Mouse (Mus musculus) heart, postnatal 0 days (tissue): ENCODE results near the gene Arl14ep. TPM values are rescaled to one million over a fixed set of nuclear protein-coding genes. Genes with fewer than 3 reads are reported as not detected.
"Not testable (repeated sequence)": the region's sequence is repeated elsewhere in the genome, so short reads cannot be mapped to it uniquely, and the experiment has no call there.

Source experiments
- ATAC-seq: fragments of 200-750 bp; cut with Nextera tagmentation; 2 replicates; pipeline ENCODE4 v1.8.0; 2017; ENCODE audit warnings: low read depth, moderate number of reproducible peaks, moderate library complexity; ENCODE audit not compliant: insufficient read depth
- DNase-seq: peaks from one replicate; pipeline ENCODE4 v3.0.0-alpha.2; 2016; ENCODE audit warnings: low spot score
- H3K27ac ChIP-seq: fragments of 300-500 bp; sonication (generic); 2 replicates; pipeline ENCODE4 v1.5.1; 2014; ENCODE audit warnings: low read depth, mild to moderate bottlenecking
- H3K27me3 ChIP-seq: fragments of 300-500 bp; sonication (generic); 2 replicates; pipeline ENCODE4 v1.6.1; 2014; ENCODE audit warnings: low read length, mixed read lengths; ENCODE audit not compliant: control insufficient read depth, insufficient read depth
- H3K36me3 ChIP-seq: fragments of 300-500 bp; sonication (generic); replicated peaks from 2 replicates; pipeline ENCODE4 v1.6.1; 2014; ENCODE audit warnings: low read length, mixed read lengths; ENCODE audit not compliant: control insufficient read depth, insufficient read depth
- H3K4me1 ChIP-seq: fragments of 300-500 bp; sonication (generic); 2 replicates; pipeline ENCODE4 v1.6.1; 2014; ENCODE audit warnings: antibody characterized with exemption; ENCODE audit not compliant: control insufficient read depth, insufficient read depth
- H3K4me2 ChIP-seq: fragments of 300-500 bp; sonication (generic); 2 replicates; pipeline ENCODE4 v1.6.1; 2014; ENCODE audit warnings: low read depth, mild to moderate bottlenecking, low read length, moderate library complexity
- H3K4me3 ChIP-seq: fragments of 300-500 bp; sonication (generic); 2 replicates; pipeline ENCODE4 v1.5.1; 2014; ENCODE audit warnings: low read depth, low read length
- H3K9ac ChIP-seq: fragments of 300-500 bp; sonication (generic); replicated peaks from 2 replicates; pipeline ENCODE4 v1.6.1; 2014; ENCODE audit warnings: low read depth, low read length, mixed read lengths
- H3K9me3 ChIP-seq: fragments of 300-500 bp; sonication (generic); replicated peaks from 2 replicates; pipeline ENCODE4 v1.6.1; 2016; ENCODE audit warnings: low read length; ENCODE audit not compliant: control insufficient read depth
- CTCF ChIP-seq: IDR thresholded peaks from 2 replicates; pipeline ENCODE4 v1.5.1; 2016; ENCODE audit warnings: antibody characterized with exemption, control low read depth, low read depth
- EP300 ChIP-seq: IDR thresholded peaks from 2 replicates; pipeline ENCODE4 v1.6.1; 2016; ENCODE audit warnings: antibody characterized with exemption, low read depth
- WGBS: fragments of 180-500 bp; shearing (Covaris S2); extraction: QIAGEN DNeasy Blood & Tissue Kit; methylation state at CpG from one replicate; pipeline ENCODE4 v1.1.7; 2014; 5-methylcytosine and 5-hydroxymethylcytosine counted together
- polyA plus RNA-seq: library from polyadenylated mRNA; unstranded; fragments of >200 nt; fragmentation: Nextera tagmentation; extraction: Ambion mirVana; gene quantifications from 2 replicates; pipeline ENCODE4 v1.2.1, GENCODE M21; 2015
- total RNA-seq: library from RNA; depleted of rRNA; stranded (reverse); fragments of >200 nt; gene quantifications from 2 replicates; pipeline ENCODE4 v1.2.3, GENCODE M21; 2014; ENCODE audit warnings: low replicate concordance

The Arl14ep gene
- total and polyA plus RNA-seq, 2 experiments from 2014 or later = 14.0 to 25.2 TPM

- 71% methylated on average over 6 of the region's 6 CpGs for WGBS
- Histone ChIP-seq H3K4me1 (peaks cover 8% of the 10 kb centered on the region; the same call in 1 of the 2 replicates), H3K4me3 (no peak overlapping the region), H3K36me3 (no peaks in the 10 kb centered on the region), H3K9me3 (no peaks in the 10 kb centered on the region; the same call in 1 of the 2 replicates), H3K27ac (no peak overlapping the region), H3K9ac (no peak overlapping the region), H3K27me3 (no peaks in the 10 kb centered on the region), H3K4me2 (no peak overlapping the region)
- TF ChIP-seq EP300 (no peak), CTCF (peak; percentile 38)
- ATAC-seq = no peak
- no peak for DNase-seq
Measured at GRCm38 (mm10) chr2:107010160-107010559, 35.9 kb upstream of the Arl14ep start.

- H3K27ac ChIP-seq = no peak overlapping the region
- no peaks in the 10 kb centered on the region for H3K27me3 ChIP-seq
- no peaks in the 10 kb centered on the region for H3K4me1 ChIP-seq
- ATAC-seq (no peak), DNase-seq (no peak)
- TF ChIP-seq CTCF (no peak), EP300 (no peak)
- H3K4me3 ChIP-seq = no peak overlapping the region
- no peaks in the 10 kb centered on the region; the same call in 1 of the 2 replicates for H3K9me3 ChIP-seq
- H3K36me3 ChIP-seq = no peaks in the 10 kb centered on the region
- WGBS = 74% methylated on average over 3 of the region's 3 CpGs
- H3K9ac ChIP-seq = no peak overlapping the region
- no peak overlapping the region for H3K4me2 ChIP-seq
Measured at GRCm38 (mm10) chr2:107006378-107006777, 32.2 kb upstream of the Arl14ep start.

GRCm38 (mm10) chr2:107005876-107006275 lies 31.7 kb upstream of the Arl14ep start:
- not testable (repeated sequence) for H3K9ac ChIP-seq, H3K36me3 ChIP-seq, ATAC-seq, H3K4me1 ChIP-seq, DNase-seq, H3K27me3 ChIP-seq, H3K9me3 ChIP-seq, H3K4me2 ChIP-seq, H3K27ac ChIP-seq, H3K4me3 ChIP-seq
- WGBS = 72% methylated on average over 4 of the region's 4 CpGs

GRCm38 (mm10) chr2:106991261-106991660 lies 17.0 kb upstream of the Arl14ep start:
- DNase-seq (no peak), ATAC-seq (no peak)
- H3K36me3 ChIP-seq = no peaks in the 10 kb centered on the region
- TF ChIP-seq CTCF = no peak
- TF ChIP-seq EP300 = no peak
- H3K4me1 ChIP-seq = no peaks in the 10 kb centered on the region
- WGBS = 69% methylated on average over 1 of the region's 1 CpGs
- no peak overlapping the region for H3K27ac ChIP-seq
- no peak overlapping the region for H3K4me3 ChIP-seq
- H3K9ac ChIP-seq = no peak overlapping the region
- no peaks in the 10 kb centered on the region for H3K27me3 ChIP-seq
- H3K4me2 ChIP-seq = no peak overlapping the region
- no peaks in the 10 kb centered on the region for H3K9me3 ChIP-seq

- ATAC-seq (no peak), DNase-seq (no peak)
- Histone ChIP-seq H3K4me2 (no peak overlapping the region), H3K4me3 (no peak overlapping the region), H3K36me3 (no peaks in the 10 kb centered on the region), H3K27me3 (no peaks in the 10 kb centered on the region), H3K9me3 (no peaks in the 10 kb centered on the region), H3K27ac (no peak overlapping the region), H3K9ac (no peak overlapping the region), H3K4me1 (peaks cover 13% of the 10 kb centered on the region; the same call in 1 of the 2 replicates)
- TF ChIP-seq CTCF (no peak), EP300 (no peak)
- 69% methylated on average over 2 of the region's 2 CpGs for WGBS
Measured at GRCm38 (mm10) chr2:106984945-106985344, 10.7 kb upstream of the Arl14ep start.

- ATAC-seq (no peak; the same call in 1 of the 2 replicates), DNase-seq (no peak)
- WGBS = 32% methylated on average over 6 of the region's 6 CpGs
Measured at GRCm38 (mm10) chr2:106982503-106982902, 8.3 kb upstream of the Arl14ep start.

More at GRCm38 (mm10) chr2:106982503-106982902, 8.3 kb upstream of the Arl14ep start:
- Histone ChIP-seq H3K4me3 (no peak overlapping the region), H3K9me3 (no peaks in the 10 kb centered on the region), H3K27ac (no peak overlapping the region), H3K4me2 (peak overlapping the region; percentile 20; the same call in 1 of the 2 replicates), H3K27me3 (no peaks in the 10 kb centered on the region), H3K9ac (no peak overlapping the region), H3K36me3 (no peaks in the 10 kb centered on the region), H3K4me1 (peaks cover 13% of the 10 kb centered on the region; the same call in 1 of the 2 replicates)
- TF ChIP-seq EP300 (no peak), CTCF (peak; percentile 47)
